In the genomic region with DNA sequence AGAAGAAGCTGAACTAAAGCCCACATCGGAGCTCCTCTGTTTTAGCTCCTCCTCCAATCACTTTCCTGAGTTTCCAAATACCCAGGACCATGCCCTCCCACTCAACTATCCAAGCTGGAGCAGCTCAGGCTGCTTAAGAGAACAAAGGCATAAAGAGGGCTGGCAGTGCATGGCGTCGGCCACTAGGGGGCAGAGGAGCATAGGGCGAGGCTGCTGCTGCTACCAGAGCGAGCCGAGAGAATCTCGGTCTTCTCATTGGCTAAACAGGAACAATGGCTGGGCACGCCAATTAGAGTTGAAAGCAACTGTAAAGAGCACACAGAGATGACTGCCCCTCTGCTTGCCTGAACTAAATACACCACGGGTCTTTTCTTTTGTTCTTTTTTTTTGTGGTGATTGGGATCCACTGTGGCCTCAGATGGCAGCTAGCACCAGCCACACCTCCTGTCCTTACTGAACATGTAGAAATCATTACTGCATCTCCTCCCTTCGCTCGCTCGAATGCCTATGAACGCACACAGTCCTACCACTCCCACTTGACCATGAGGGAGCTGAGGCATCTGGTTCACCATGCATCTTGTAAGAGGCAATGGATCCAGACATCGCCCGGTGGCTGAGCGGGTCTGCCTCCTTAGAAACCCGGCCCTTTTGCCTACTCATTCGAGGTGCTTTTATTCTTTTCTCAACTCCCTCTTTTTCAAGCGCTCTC, we compare ENCODE assay signal across 1 mouse cellular context.
TF ChIP-seq lines count a peak whose summit lies in the region.

No protein-coding gene starts in this region.

TF ChIP-seq in CH12.LX, 34 proteins besides CTCF, POLR2A, EP300 and RAD21:
- no peak for TF ChIP-seq POLR2AphosphoS2 (IDR thresholded peaks at IDR 0.05; ENCODE audit: low read depth, low read length)
- no peak for TF ChIP-seq HCFC1 (IDR thresholded peaks at IDR 0.05; ENCODE audit: low read depth, low read length)
- TF ChIP-seq ZC3H11A (IDR thresholded peaks at IDR 0.05; ENCODE audit: low read depth, low read length) = peak; percentile 95
- TF ChIP-seq IRF4 (IDR thresholded peaks at IDR 0.05; ENCODE audit: low read depth, low read length) = peak; percentile 44; the same call in 1 of the 2 replicates
- TF ChIP-seq SMC3 (IDR thresholded peaks at IDR 0.05; ENCODE audit: low read depth, low read length) = peak; percentile 99
- 0 out of 2 replicates have a peak, but pooled peaks have one; percentile 13 for TF ChIP-seq ZNF384 (IDR thresholded peaks at IDR 0.05; ENCODE audit: low read depth, low read length)
- peak; percentile 51; the same call in 1 of the 2 replicates for TF ChIP-seq ELF1 (IDR thresholded peaks at IDR 0.05; ENCODE audit: low read depth, low read length)
- TF ChIP-seq MAZ (IDR thresholded peaks at IDR 0.05; ENCODE audit: low read depth, low read length) = no peak
- peak; percentile 24; the same call in 1 of the 2 replicates for TF ChIP-seq CHD2 (IDR thresholded peaks at IDR 0.05; ENCODE audit: low read length)
- 0 out of 2 replicates have a peak, but pooled peaks have one; percentile 38 for TF ChIP-seq MYC (IDR thresholded peaks at IDR 0.05; ENCODE audit: low read depth, low read length)
